Mouse (Mus musculus) liver, embryonic 13.5 days (tissue): ENCODE measurements around the gene Rnft2. TPM values are rescaled to one million over a fixed set of nuclear protein-coding genes. Genes with fewer than 3 reads are reported as not detected.

Experiments
- ATAC-seq: fragments of 200-750 bp; cut with Nextera tagmentation; 2 replicates; pipeline ENCODE4 v1.8.0; 2017; ENCODE audit warnings: low read depth, mild to moderate bottlenecking, moderate number of reproducible peaks, moderate library complexity
- DNase-seq: peaks from one replicate; pipeline ENCODE4 v3.0.0; 2022
- H3K27ac ChIP-seq: fragments of 300-500 bp; sonication (generic); 2 replicates; pipeline ENCODE4 v1.5.1; 2015; ENCODE audit warnings: moderate library complexity, mild to moderate bottlenecking, inconsistent platforms
- H3K27me3 ChIP-seq: fragments of 300-500 bp; sonication (generic); 2 replicates; pipeline ENCODE4 v1.6.1; 2015; ENCODE audit warnings: mild to moderate bottlenecking, inconsistent platforms
- H3K36me3 ChIP-seq: fragments of 300-500 bp; sonication (generic); 2 replicates; pipeline ENCODE4 v1.6.1; 2015; ENCODE audit warnings: mild to moderate bottlenecking, inconsistent platforms
- H3K4me1 ChIP-seq: fragments of 300-500 bp; sonication (generic); replicated peaks from 2 replicates; pipeline ENCODE4 v1.6.1; 2015; ENCODE audit warnings: inconsistent platforms
- H3K4me2 ChIP-seq: fragments of 300-500 bp; sonication (generic); 2 replicates; pipeline ENCODE4 v1.6.1; 2015; ENCODE audit warnings: inconsistent platforms, mild to moderate bottlenecking, moderate library complexity
- H3K4me3 ChIP-seq: fragments of 300-500 bp; sonication (generic); replicated peaks from 2 replicates; pipeline ENCODE4 v1.5.1; 2015; ENCODE audit warnings: mild to moderate bottlenecking, inconsistent platforms
- H3K9ac ChIP-seq: fragments of 300-500 bp; sonication (generic); 2 replicates; pipeline ENCODE4 v1.6.1; 2015; ENCODE audit warnings: mild to moderate bottlenecking, inconsistent platforms
- H3K9me3 ChIP-seq: fragments of 300-500 bp; sonication (generic); replicated peaks from 2 replicates; pipeline ENCODE4 v1.6.1; 2016; ENCODE audit warnings: inconsistent platforms
- WGBS: fragments of 180-500 bp; shearing (Covaris S2); methylation state at CpG from one replicate; pipeline ENCODE4 v1.1.7; 2015; ENCODE audit not compliant: insufficient replicate concordance; 5-methylcytosine and 5-hydroxymethylcytosine counted together
- polyA plus RNA-seq: library from polyadenylated mRNA; unstranded; fragments of >200 nt; fragmentation: Nextera tagmentation; extraction: Ambion mirVana; gene quantifications from 2 replicates; pipeline ENCODE4 v1.2.1, GENCODE M21; 2015

The Rnft2 gene
- 0.29 and 0.41 TPM in 2 replicates for polyA plus RNA-seq

DNA sequence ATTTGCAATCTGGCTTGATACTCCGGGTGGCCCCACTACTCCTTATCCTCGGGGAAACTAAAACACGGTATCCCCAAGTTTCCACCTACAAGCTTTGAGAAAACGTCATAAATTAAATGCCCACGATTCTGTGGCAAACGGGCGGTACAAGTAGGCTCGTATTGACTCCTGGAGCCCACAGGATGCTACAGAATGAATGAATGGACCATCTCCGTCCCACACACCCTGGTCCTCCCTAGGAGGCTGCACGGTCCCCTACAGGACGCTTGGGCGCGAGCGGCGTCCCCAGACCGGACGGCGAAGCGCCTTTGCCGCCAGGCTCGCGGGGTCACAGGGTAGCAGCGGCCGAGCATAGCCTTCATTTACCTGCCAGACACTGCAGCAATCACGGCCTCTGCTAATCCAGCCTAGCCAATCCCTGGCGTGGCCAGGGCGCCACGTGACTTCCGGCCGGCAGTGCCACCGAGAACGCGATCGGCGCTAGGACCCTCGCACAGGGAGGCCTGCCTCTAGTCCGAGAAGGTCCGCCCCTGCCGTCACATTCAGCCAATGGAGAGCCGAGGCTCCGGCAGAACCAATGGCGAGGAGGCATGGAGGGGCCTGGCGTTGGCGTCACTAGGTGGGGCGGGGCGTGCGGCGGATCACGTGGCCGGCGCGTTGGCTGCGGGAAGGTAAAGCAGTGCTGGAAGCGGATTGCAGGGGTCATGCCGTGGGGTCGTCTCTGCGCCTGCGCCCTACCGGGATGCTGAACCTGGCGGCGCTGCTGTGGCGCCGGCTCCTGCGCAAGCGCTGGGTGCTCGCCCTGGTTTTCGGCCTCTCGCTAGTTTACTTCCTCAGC, at the start of gene Rnft2, which contains the start of gene 2410131K14Rik:
Gene Rnft2, minus strand, starts transcription at position 511 of the 838 bp plus-strand sequence.
Gene 2410131K14Rik, plus strand, starts transcription at position 622 of the 838 bp plus-strand sequence.
- no peaks in the 10 kb centered on the region for H3K9me3 ChIP-seq
- H3K4me2 ChIP-seq, result peak within 1 kb of the TSS; percentile 89
- H3K27ac ChIP-seq, result no peak within 1 kb of the TSS; the same call in 1 of the 2 replicates
- peaks cover 22% of the 10 kb centered on the region for H3K4me1 ChIP-seq
- no peaks in the 10 kb centered on the region for H3K27me3 ChIP-seq
- under 1% methylated on average over 68 of the region's 68 CpGs for WGBS
- DNase-seq (peak; percentile 96), ATAC-seq (peak; percentile 99)
- H3K9ac ChIP-seq, result peak within 1 kb of the TSS; percentile 59
- H3K36me3 ChIP-seq, result no peaks in the 10 kb centered on the region
- peak within 1 kb of the TSS; percentile 68 for H3K4me3 ChIP-seq

DNA sequence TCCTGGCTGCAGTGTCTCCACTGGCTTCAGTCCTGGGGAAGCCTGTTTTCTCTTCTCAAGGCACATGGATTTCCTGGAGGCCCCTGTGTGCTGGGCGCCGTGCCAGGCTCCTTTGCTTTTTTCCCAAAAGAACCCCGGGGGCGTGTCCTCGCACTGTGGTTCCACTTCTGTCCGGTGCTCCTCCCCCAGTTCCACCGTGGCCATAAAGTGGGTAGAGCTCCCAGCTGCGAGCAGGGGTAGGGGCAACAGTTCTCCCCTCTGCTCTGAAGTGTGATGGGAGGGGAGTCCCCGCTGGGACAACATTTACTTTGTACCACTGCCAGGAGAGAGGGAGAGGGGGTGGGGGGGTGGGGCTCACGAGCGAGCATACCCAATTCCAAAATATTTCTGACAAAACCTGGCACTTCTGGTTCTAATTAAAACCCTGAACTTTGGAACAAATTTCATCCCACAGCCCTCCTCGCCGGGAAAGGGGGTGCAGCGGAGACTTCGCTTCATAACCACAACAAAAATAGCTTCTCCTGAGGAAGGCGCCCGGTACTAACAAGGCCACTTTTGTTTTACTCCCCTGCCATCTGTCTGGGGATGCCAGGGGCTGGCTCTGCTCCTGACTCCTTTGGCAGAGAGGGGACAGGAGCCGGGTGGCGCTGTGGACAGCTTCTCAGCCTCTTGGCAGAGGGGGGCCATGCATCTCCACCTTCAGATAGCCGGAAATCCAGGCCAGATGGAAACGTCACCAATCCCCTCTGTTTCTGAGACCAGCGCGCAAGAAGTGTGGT, 49.4 kb upstream of the Rnft2 start:
- peak; percentile 13 for DNase-seq
- 0 out of 2 replicates have a peak overlapping the region, but pooled peaks have one; percentile 12 for H3K4me2 ChIP-seq
- no peaks in the 10 kb centered on the region for H3K9me3 ChIP-seq
- H3K4me3 ChIP-seq, result no peak overlapping the region
- H3K27ac ChIP-seq, result peak overlapping the region; percentile 72
- no peak overlapping the region for H3K9ac ChIP-seq
- 42% methylated on average over 23 of the region's 23 CpGs for WGBS
- H3K36me3 ChIP-seq, result no peaks in the 10 kb centered on the region
- peak; percentile 80 for ATAC-seq
- no peaks in the 10 kb centered on the region for H3K27me3 ChIP-seq
- peaks cover 11% of the 10 kb centered on the region for H3K4me1 ChIP-seq

DNA sequence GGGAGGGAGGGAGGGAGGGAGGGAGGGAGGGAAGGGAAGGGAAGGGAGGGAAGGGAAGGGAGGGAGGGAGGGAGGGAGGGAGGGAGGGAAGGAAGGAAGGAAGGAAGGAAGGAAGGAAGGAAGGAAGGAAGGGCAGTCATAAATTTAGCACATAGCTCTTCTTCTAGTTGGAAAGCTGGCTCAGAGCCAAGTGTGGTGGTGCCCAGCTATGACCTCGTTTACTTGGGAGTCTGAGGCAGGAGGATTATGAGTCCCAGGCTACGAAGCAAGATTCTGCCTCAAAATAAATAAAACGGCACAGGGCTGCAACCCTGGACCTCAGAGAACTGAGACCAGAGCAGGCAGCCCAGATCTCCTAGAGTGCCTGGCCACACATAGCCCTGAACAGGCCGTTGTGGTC, 47.6 kb upstream of the Rnft2 start:
- H3K9ac ChIP-seq, result no peak overlapping the region
- DNase-seq (no peak), ATAC-seq (no peak)
- no peaks in the 10 kb centered on the region for H3K9me3 ChIP-seq
- WGBS, result 56% methylated on average over 4 of the region's 4 CpGs
- no peaks in the 10 kb centered on the region for H3K36me3 ChIP-seq
- H3K4me3 ChIP-seq, result no peak overlapping the region
- H3K4me2 ChIP-seq, result no peak overlapping the region
- peaks cover 11% of the 10 kb centered on the region for H3K4me1 ChIP-seq
- no peak overlapping the region for H3K27ac ChIP-seq
- H3K27me3 ChIP-seq, result no peaks in the 10 kb centered on the region

DNA sequence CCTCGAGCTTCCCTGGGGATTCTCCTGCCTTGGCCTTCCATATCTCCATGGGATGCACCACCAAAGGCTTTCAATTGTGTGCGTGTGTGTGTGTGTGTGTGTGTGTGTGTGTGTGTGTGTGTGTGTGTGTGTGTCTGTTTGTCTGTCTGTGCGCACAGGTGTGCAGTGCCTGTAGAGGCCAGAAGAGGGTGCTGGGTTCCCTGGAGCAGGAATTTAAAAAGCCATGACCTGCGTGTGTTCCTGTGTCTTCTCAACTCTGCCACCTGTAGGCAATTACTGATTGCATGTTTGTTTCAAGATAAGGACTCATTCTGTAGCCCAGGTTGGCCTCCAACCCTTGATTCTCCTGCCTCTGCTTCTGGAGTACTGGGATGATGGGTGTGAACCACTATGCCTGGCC, 46.5 kb upstream of the Rnft2 start:
- no peak overlapping the region for H3K4me3 ChIP-seq
- H3K27me3 ChIP-seq, result no peaks in the 10 kb centered on the region
- ATAC-seq (no peak), DNase-seq (no peak)
- H3K9ac ChIP-seq, result no peak overlapping the region
- H3K27ac ChIP-seq, result no peak overlapping the region
- peaks cover 11% of the 10 kb centered on the region for H3K4me1 ChIP-seq
- WGBS, result 73% methylated on average over 4 of the region's 4 CpGs
- H3K9me3 ChIP-seq, result no peaks in the 10 kb centered on the region
- no peak overlapping the region for H3K4me2 ChIP-seq
- no peaks in the 10 kb centered on the region for H3K36me3 ChIP-seq

DNA sequence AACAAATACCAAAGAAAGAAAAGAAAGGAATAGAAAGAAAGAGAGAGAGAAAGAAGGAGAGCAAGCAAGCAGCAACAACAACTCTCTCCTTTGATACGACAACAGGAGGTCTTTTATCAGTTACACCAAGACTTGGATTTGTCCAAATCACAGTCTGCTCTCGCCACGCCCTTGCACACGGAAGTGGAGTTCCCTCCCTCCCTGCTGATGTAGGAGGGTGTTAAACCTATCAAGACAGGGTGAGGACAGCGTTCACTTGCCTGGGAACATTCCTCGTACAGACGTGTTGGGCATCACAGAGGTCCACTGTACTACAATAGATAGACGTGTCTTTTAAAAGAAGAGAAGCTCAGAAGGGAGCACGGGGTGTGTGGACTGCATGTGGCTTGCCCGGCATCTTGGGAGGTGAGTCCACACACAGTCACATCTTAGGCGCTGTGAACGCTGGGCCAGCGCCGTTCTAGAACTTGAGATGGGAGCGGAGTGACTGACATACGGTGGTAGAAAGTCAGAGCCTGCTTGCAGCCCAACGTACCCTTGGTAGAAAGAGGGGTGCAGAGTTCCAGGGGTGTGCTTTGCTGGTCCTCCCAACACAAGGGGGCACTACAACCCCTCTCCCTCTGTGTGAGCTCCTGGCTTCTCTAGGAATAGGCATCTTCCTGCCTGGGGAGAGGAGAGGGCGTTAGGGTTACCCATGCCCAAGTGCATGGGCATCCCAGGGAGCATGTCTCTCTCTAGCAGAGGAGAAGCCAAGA, 33.0 kb upstream of the Rnft2 start:
- DNase-seq, result no peak

DNA sequence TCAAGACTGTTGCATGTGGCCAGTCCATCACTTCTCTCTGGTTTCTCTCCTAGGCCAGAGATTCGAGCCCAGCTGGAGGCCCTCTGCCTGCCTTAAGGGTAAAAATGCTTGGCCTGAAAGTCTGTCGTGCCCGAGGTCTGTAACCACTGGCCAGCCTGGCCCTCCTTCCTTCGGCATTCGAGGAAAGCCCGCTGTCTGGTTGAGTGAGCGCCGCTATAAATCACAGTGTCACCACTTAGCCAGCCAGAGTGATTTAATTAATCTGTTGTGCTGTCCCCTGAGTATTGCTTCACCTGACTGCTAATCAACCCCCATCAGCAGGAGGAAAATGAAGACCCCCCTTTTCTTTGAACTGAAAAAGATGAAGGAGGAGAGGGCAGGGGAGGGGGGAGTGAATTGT, 31.8 kb upstream of the Rnft2 start:
- ATAC-seq, result no peak
- 44% methylated on average over 8 of the region's 8 CpGs for WGBS
- H3K9ac ChIP-seq, result no peak overlapping the region
- no peak overlapping the region for H3K4me3 ChIP-seq
- no peak overlapping the region for H3K4me2 ChIP-seq
- no peaks in the 10 kb centered on the region for H3K9me3 ChIP-seq
- peaks cover 17% of the 10 kb centered on the region for H3K27me3 ChIP-seq
- H3K27ac ChIP-seq, result no peak overlapping the region
- no peak for DNase-seq
- H3K36me3 ChIP-seq, result no peaks in the 10 kb centered on the region
- H3K4me1 ChIP-seq, result no peaks in the 10 kb centered on the region

More for the DNA sequence above, 33.0 kb upstream of the Rnft2 start:
- H3K27ac ChIP-seq, result no peak overlapping the region
- H3K4me2 ChIP-seq, result no peak overlapping the region
- H3K27me3 ChIP-seq, result peaks cover 8% of the 10 kb centered on the region; the same call in 1 of the 2 replicates
- no peak for ATAC-seq
- H3K9me3 ChIP-seq, result no peaks in the 10 kb centered on the region
- no peak overlapping the region for H3K9ac ChIP-seq
- H3K4me3 ChIP-seq, result no peak overlapping the region
- WGBS, result 69% methylated on average over 18 of the region's 18 CpGs
- no peaks in the 10 kb centered on the region for H3K4me1 ChIP-seq
- H3K36me3 ChIP-seq, result no peaks in the 10 kb centered on the region

DNA sequence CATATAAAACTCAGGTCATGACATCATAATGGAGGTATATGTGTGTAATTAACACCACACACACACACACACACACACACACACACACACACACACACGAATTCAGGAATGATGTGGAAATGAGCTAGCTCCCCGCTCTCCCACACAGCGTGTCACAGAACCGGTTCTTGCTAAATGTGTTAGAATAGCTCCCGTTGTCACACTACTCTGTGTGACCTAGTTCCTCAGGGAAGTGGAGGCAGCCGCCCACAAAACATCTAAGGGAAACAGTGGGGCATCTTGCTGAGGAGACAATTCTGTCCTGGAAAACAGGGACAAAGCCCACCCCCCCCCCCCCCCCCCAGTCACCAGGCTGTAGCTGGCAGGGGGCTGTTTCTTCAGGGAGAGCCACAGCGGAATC, 31.4 kb upstream of the Rnft2 start:
- no peaks in the 10 kb centered on the region for H3K4me1 ChIP-seq
- H3K4me3 ChIP-seq, result no peak overlapping the region
- H3K9ac ChIP-seq, result no peak overlapping the region
- DNase-seq, result no peak
- H3K27ac ChIP-seq, result no peak overlapping the region
- no peak for ATAC-seq
- 45% methylated on average over 7 of the region's 7 CpGs for WGBS
- H3K4me2 ChIP-seq, result no peak overlapping the region
- no peaks in the 10 kb centered on the region for H3K9me3 ChIP-seq
- H3K36me3 ChIP-seq, result no peaks in the 10 kb centered on the region
- peaks cover 21% of the 10 kb centered on the region for H3K27me3 ChIP-seq

DNA sequence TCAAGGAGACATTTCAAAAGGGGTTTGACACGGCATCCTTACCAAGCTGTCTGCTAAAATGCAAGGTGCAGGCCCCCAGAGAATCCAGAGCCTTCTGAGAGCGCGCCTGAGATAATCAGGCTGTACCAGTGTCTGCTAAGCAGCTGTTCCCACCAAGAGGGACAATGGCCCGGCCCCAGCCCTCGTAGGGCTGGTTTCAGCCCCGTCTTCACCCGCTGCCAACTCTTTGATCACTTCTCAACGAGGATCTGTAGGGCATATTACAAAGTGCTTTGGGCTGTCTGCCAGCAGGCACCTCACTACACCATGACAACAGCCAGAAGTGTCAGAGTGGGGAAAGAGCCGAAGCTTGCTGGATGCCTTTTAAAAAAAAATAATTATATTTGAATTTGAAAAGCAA, 29.6 kb upstream of the Rnft2 start:
- H3K4me3 ChIP-seq, result no peak overlapping the region
- 45% methylated on average over 9 of the region's 9 CpGs for WGBS
- peaks cover 25% of the 10 kb centered on the region for H3K27me3 ChIP-seq
- H3K27ac ChIP-seq, result no peak overlapping the region
- ATAC-seq (no peak), DNase-seq (no peak)
- no peaks in the 10 kb centered on the region for H3K36me3 ChIP-seq
- no peak overlapping the region for H3K9ac ChIP-seq
- H3K9me3 ChIP-seq, result no peaks in the 10 kb centered on the region
- H3K4me2 ChIP-seq, result no peak overlapping the region
- H3K4me1 ChIP-seq, result no peaks in the 10 kb centered on the region

DNA sequence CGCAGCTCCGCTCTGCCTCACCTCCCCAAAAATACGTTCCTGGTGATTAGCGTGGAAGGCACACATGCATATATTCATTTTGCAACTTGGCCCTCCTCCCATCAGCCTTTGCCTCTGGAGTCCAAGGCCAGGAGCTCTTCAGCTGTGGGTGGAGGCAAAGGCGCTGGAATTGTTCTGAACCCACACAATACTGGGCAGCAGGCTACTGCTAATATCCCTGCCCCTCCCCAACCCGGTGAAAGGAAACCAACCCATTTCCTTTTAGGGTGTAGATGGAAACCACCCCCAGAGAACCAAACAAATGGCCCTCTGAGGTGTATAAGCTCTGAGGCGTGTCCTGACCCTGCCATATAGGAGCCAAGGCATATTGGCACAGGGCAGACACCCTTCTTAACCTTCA, 28.5 kb upstream of the Rnft2 start:
- no peak overlapping the region for H3K4me3 ChIP-seq
- H3K36me3 ChIP-seq, result no peaks in the 10 kb centered on the region
- H3K9ac ChIP-seq, result no peak overlapping the region
- no peak overlapping the region for H3K27ac ChIP-seq
- H3K27me3 ChIP-seq, result peaks cover 33% of the 10 kb centered on the region
- WGBS, result 51% methylated on average over 7 of the region's 7 CpGs
- no peaks in the 10 kb centered on the region for H3K4me1 ChIP-seq
- H3K9me3 ChIP-seq, result no peaks in the 10 kb centered on the region
- H3K4me2 ChIP-seq, result no peak overlapping the region
- DNase-seq, result no peak
- no peak for ATAC-seq

DNA sequence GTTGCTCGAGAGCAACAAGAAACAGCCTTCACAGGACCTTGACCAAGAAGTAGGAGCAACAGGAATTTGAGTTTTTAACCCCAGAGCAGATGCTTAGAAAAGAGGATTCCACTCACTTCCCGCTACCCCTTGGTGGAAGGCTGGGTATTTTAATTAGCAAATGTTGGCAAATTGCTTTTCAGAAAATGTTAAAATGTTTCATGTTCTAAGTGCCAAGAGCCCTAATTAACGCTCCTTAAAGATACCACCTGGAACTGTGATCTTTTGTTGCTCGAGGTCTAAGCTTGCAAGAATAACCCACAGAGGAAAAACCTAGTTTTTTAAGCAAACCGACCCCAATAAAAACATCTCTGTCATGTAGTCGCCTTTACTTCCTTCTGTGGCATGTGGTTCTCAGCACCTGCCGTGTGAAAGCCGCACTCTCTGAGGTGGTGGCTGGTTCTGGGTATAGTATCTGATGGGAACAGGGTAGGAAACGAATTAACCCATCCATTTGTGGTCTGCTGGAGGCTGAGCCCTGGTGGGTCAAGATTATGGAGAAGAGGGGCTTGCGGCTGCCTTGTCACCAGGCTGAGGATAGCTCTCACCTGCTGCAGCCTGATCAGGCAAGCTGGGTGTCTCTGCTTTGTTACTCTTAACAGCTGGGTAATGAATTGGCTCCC, 26.7 kb upstream of the Rnft2 start:
- H3K27me3 ChIP-seq, result peaks cover 39% of the 10 kb centered on the region
- H3K4me1 ChIP-seq, result no peaks in the 10 kb centered on the region
- no peak overlapping the region for H3K4me2 ChIP-seq
- ATAC-seq (no peak), DNase-seq (no peak)
- WGBS, result 34% methylated on average over 10 of the region's 10 CpGs
- H3K4me3 ChIP-seq, result no peak overlapping the region
- H3K9me3 ChIP-seq, result no peaks in the 10 kb centered on the region
- no peak overlapping the region for H3K27ac ChIP-seq
- H3K9ac ChIP-seq, result no peak overlapping the region
- H3K36me3 ChIP-seq, result no peaks in the 10 kb centered on the region
